Mouse (Mus musculus) cortical plate, adult 2 months (tissue): ENCODE measurements around the gene Med13.

Experiments
- CTCF ChIP-seq: fragments of 200-500 bp; IDR thresholded peaks from 2 replicates; pipeline ENCODE4 v1.5.1; 2011; ENCODE audit warnings: mild to moderate bottlenecking, control low read depth, low read length; ENCODE audit not compliant: insufficient read depth; ENCODE audit errors: extremely low read depth
- POLR2A ChIP-seq: fragments of 200-500 bp; IDR thresholded peaks from 2 replicates; pipeline ENCODE4 v1.6.1; 2011; ENCODE audit warnings: mild to moderate bottlenecking, low read length, control low read depth; ENCODE audit not compliant: insufficient read depth; ENCODE audit errors: extremely low read depth

GRCm38 (mm10) chr11:86278442-86279102 lies 78.8 kb downstream of the Med13 start:
- TF ChIP-seq POLR2A (no peak), CTCF (no peak)
